Mouse (Mus musculus): ENCODE measurements around the gene Dtx3. TPM values are rescaled to one million over a fixed set of nuclear protein-coding genes. Genes with fewer than 3 reads are reported as not detected.

Dtx3 gene
- total RNA-seq (2018; cell fraction: chromatin; rRNA removed): 100 to 1,000 TPM in 2 of 26 experiments, 10 to 100 TPM in 24; 31.0 to 122 (median 61.3) TPM
- 10 to 100 TPM in 16 of 26 experiments, 1 to 10 TPM in 10; 5.7 to 32.8 (median 14.5) TPM for total RNA-seq (2018; cell fraction: cytosol; rRNA removed)
- 100 to 1,000 TPM in 11 of 26 experiments, 10 to 100 TPM in 15; 33.8 to 234 (median 81.8) TPM for total RNA-seq (2018; cell fraction: nucleus; rRNA removed)
- polyA plus RNA-seq (2018): 10.9 to 46.7 TPM (median 15.1 TPM) in 3 replicates

DNA sequence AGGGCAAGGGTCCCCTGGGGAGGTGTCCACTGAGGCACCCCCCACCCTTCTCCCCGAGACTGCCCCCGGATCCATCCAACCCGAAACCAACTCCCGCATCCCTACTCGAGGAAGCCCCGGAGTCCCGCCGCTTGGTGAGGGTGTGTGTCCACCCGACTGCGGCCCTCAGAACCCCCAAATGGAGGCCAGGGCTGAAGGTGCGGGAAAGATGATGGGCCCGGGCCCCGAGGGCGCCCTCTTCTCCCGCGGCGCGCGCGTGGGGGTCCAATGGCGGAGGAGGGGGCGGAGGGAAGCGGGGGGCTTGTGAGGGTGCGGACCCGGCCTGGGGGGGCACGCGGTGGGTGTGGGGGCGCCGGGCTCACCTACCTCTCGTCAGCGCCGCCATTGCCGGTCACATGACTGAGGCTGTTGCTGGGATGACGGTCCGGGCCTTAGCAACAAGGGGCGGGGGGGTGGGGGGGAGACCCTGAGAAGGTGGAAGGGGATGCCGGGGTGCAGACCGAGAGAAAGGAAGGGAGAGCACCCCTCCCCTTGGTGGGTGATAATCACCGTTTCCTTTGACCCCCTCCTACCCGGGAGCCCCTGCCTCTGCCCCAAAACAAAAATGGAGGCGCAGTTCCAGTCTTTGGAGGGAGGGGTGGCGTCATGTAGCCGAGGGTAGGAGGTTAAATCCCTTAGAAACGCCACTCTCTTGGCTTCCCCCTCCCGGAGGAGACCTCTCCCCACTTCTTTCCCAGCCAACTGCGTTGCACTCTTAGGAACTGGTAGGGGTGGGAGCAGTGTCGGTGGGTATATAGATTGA lies at the start of gene Dtx3:
Gene Dtx3, minus strand, starts transcription at position 401 of the 802 bp plus-strand sequence.
- H3K4me3 ChIP-seq (ENCODE audit: inconsistent target): peak within 1 kb of the TSS; percentile 66
- H3K36me3 ChIP-seq (ENCODE audit: inconsistent target): peaks cover 21% of the 10 kb centered on the region
- 8% methylated on average over 33 of the region's 47 CpGs for WGBS (ENCODE audit: missing documents)
- no peaks in the 10 kb centered on the region for H3K79me2 ChIP-seq (ENCODE audit: inconsistent target)
- peak within 1 kb of the TSS; percentile 37 for H3K27ac ChIP-seq

- no peaks in the 10 kb centered on the region for H3K36me3 ChIP-seq (ENCODE audit: inconsistent target)
- no peak overlapping the region for H3K4me3 ChIP-seq (ENCODE audit: inconsistent target)
- no peaks in the 10 kb centered on the region for H3K79me2 ChIP-seq (ENCODE audit: inconsistent target)
- no peak overlapping the region for H3K27ac ChIP-seq
- WGBS (ENCODE audit: missing documents): 82% methylated on average over 18 of the region's 18 CpGs
Observed at GRCm38 (mm10) chr10:127238241-127238824, 42.8 kb upstream of the Dtx3 start.

DNA sequence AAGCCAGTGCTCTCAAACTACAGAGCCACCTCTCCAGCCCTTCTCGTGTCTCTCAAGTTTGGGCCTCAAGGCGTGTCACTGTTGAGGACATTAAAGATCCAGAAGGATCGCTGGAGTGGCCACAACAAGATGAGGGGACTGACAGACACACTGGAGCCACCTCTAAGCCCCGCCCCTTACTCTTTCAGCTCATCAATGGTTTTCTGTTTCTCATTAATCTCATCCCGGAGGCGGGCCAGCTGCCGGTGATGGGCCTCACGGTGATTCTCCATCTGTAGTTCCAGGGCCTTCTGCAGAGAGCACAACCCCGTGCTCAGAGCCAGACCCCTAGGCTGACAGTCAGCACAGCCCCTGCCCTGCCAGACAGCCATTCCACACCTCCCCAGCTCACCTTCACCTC lies 41.0 kb upstream of the Dtx3 start:
- H3K79me2 ChIP-seq (ENCODE audit: inconsistent target): no peaks in the 10 kb centered on the region
- H3K36me3 ChIP-seq (ENCODE audit: inconsistent target): no peaks in the 10 kb centered on the region
- H3K27ac ChIP-seq: no peak overlapping the region
- H3K4me3 ChIP-seq (ENCODE audit: inconsistent target): no peak overlapping the region
- WGBS (ENCODE audit: missing documents): 87% methylated on average over 9 of the region's 9 CpGs

GRCm38 (mm10) chr10:127233141-127233540 lies 37.6 kb upstream of the Dtx3 start:
- no peaks in the 10 kb centered on the region for H3K79me2 ChIP-seq (ENCODE audit: inconsistent target)
- H3K4me3 ChIP-seq (ENCODE audit: inconsistent target): no peak overlapping the region
- WGBS (ENCODE audit: missing documents): 93% methylated on average over 7 of the region's 9 CpGs
- H3K27ac ChIP-seq: no peak overlapping the region
- no peaks in the 10 kb centered on the region for H3K36me3 ChIP-seq (ENCODE audit: inconsistent target)

DNA sequence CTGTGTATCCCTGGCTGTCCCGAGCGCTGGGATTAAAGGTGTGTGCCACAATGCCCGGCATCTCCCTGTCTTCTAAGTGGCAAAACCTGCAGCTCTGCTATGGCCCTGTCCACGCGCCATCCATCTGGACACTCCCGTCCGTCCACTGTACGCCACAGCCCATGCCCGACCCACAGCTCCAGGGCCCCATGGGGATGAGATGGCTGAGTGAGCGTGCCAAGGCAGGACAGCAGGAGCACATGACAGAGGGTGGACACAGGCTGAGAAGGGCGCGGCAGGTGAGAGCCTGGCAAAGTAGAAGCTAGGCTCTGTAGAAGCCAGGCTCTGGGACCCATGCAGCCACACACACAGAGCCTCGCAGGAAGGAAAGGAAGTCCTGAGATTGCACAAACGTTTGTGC lies 36.2 kb upstream of the Dtx3 start:
- no peaks in the 10 kb centered on the region for H3K79me2 ChIP-seq (ENCODE audit: inconsistent target)
- no peaks in the 10 kb centered on the region for H3K36me3 ChIP-seq (ENCODE audit: inconsistent target)
- H3K4me3 ChIP-seq (ENCODE audit: inconsistent target): no peak overlapping the region
- 75% methylated on average over 13 of the region's 14 CpGs for WGBS (ENCODE audit: missing documents)
- no peak overlapping the region for H3K27ac ChIP-seq

- no peak overlapping the region for H3K4me3 ChIP-seq (ENCODE audit: inconsistent target)
- 23% methylated on average over 12 of the region's 12 CpGs for WGBS (ENCODE audit: missing documents)
Observed at GRCm38 (mm10) chr10:127230693-127231092, 35.2 kb upstream of the Dtx3 start.

GRCm38 (mm10) chr10:127228897-127229296 lies 33.4 kb upstream of the Dtx3 start:
- no peak overlapping the region for H3K4me3 ChIP-seq (ENCODE audit: inconsistent target)
- no peaks in the 10 kb centered on the region for H3K36me3 ChIP-seq (ENCODE audit: inconsistent target)
- H3K27ac ChIP-seq: no peak overlapping the region
- H3K79me2 ChIP-seq (ENCODE audit: inconsistent target): no peaks in the 10 kb centered on the region
- 17% methylated on average over 4 of the region's 4 CpGs for WGBS (ENCODE audit: missing documents)

More at GRCm38 (mm10) chr10:127230693-127231092, 35.2 kb upstream of the Dtx3 start:
- H3K27ac ChIP-seq: no peak overlapping the region
- no peaks in the 10 kb centered on the region for H3K79me2 ChIP-seq (ENCODE audit: inconsistent target)
- H3K36me3 ChIP-seq (ENCODE audit: inconsistent target): no peaks in the 10 kb centered on the region

GRCm38 (mm10) chr10:127227163-127227562 lies 31.6 kb upstream of the Dtx3 start:
- H3K36me3 ChIP-seq (ENCODE audit: inconsistent target): no peaks in the 10 kb centered on the region
- H3K79me2 ChIP-seq (ENCODE audit: inconsistent target): no peaks in the 10 kb centered on the region
- WGBS (ENCODE audit: missing documents): 25% methylated on average over 8 of the region's 8 CpGs
- no peak overlapping the region for H3K27ac ChIP-seq
- H3K4me3 ChIP-seq (ENCODE audit: inconsistent target): no peak overlapping the region

GRCm38 (mm10) chr10:127226318-127226895 lies 30.9 kb upstream of the Dtx3 start:
- no peak overlapping the region for H3K4me3 ChIP-seq (ENCODE audit: inconsistent target)
- H3K36me3 ChIP-seq (ENCODE audit: inconsistent target): no peaks in the 10 kb centered on the region
- H3K79me2 ChIP-seq (ENCODE audit: inconsistent target): no peaks in the 10 kb centered on the region
- H3K27ac ChIP-seq: no peak overlapping the region
- 68% methylated on average over 8 of the region's 8 CpGs for WGBS (ENCODE audit: missing documents)

DNA sequence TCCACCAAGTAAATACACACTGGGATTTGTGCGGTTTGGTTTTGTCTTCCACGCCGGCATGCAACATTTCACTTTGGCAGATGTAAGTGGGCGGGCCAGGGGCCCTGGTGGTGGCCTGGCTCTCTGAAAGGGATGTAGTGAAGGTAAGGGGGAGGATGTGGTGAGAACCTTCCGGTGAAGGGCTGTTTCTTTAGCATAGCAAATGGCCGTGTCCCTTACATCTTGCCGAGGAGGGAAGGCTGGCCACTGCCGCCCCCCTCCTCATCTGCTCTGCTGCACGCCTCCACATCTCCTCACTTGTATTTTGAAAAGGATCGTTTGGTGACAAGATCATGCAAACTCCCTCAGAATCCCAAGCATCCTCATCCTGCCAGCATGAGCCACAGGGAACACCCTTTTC lies 30.2 kb upstream of the Dtx3 start:
- Histone ChIP-seq H3K27ac (no peak overlapping the region), H3K4me3 (ENCODE audit: inconsistent target) (no peak overlapping the region), H3K79me2 (ENCODE audit: inconsistent target) (no peaks in the 10 kb centered on the region), H3K36me3 (ENCODE audit: inconsistent target) (no peaks in the 10 kb centered on the region)
- WGBS (ENCODE audit: missing documents): 33% methylated on average over 10 of the region's 10 CpGs

- WGBS (ENCODE audit: missing documents): 82% methylated on average over 6 of the region's 6 CpGs
- Histone ChIP-seq H3K4me3 (ENCODE audit: inconsistent target) (no peak overlapping the region), H3K27ac (no peak overlapping the region), H3K36me3 (ENCODE audit: inconsistent target) (no peaks in the 10 kb centered on the region), H3K79me2 (ENCODE audit: inconsistent target) (no peaks in the 10 kb centered on the region)
Observed at GRCm38 (mm10) chr10:127225213-127225612, 29.7 kb upstream of the Dtx3 start.

DNA sequence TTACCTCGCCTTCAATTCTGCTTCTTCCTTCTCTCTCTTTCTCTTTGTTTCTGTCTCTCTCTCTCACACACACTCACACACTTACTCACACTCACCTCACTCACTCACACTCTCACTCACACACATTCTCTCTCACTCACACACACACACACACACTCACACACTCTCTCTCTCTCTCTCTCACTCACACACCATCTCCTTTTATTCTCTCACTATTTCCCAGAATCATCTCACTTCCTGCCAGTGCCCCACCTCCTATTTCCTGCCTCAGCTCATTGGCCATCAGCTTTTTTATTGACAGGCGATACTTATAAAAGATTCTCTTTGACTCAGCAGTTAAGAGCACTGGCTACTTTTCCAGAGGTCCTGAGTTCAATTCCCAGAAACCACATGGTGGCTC lies 22.8 kb upstream of the Dtx3 start:
- H3K36me3 ChIP-seq (ENCODE audit: inconsistent target): no peaks in the 10 kb centered on the region
- 97% methylated on average over 2 of the region's 2 CpGs for WGBS (ENCODE audit: missing documents)
- H3K4me3 ChIP-seq (ENCODE audit: inconsistent target): no peak overlapping the region
- H3K79me2 ChIP-seq (ENCODE audit: inconsistent target): no peaks in the 10 kb centered on the region
- H3K27ac ChIP-seq: no peak overlapping the region

- no peak overlapping the region for H3K27ac ChIP-seq
- H3K79me2 ChIP-seq (ENCODE audit: inconsistent target): no peaks in the 10 kb centered on the region
- no peak overlapping the region for H3K4me3 ChIP-seq (ENCODE audit: inconsistent target)
- no peaks in the 10 kb centered on the region for H3K36me3 ChIP-seq (ENCODE audit: inconsistent target)
Observed at GRCm38 (mm10) chr10:127217177-127217576, 21.6 kb upstream of the Dtx3 start.

- H3K4me3 ChIP-seq (ENCODE audit: inconsistent target): no peak overlapping the region
- H3K79me2 ChIP-seq (ENCODE audit: inconsistent target): no peaks in the 10 kb centered on the region
- WGBS (ENCODE audit: missing documents): 97% methylated on average over 11 of the region's 11 CpGs
- H3K27ac ChIP-seq: no peak overlapping the region
- H3K36me3 ChIP-seq (ENCODE audit: inconsistent target): no peaks in the 10 kb centered on the region
Observed at GRCm38 (mm10) chr10:127216456-127216855, 20.9 kb upstream of the Dtx3 start.

DNA sequence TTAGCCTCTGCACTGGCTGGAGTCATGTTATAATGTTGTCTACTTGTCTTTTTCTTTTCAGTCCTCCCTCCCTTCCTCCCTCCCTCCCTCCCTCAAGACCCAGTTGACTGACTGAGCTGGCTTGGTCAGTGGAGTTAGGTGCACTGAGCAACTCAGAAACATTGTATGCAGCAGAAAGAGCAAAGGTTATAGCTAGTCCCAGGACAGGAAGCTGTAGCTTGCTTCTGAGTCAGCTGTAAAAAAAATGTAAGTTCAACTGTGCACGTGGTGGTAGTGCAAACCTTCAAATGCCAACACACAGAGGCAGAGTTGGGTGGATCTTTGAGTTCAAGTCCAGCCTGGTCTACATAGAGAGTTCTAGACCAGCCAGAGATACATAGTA lies 18.9 kb upstream of the Dtx3 start:
- Histone ChIP-seq H3K4me3 (ENCODE audit: inconsistent target) (no peak overlapping the region), H3K27ac (no peak overlapping the region), H3K36me3 (ENCODE audit: inconsistent target) (no peaks in the 10 kb centered on the region), H3K79me2 (ENCODE audit: inconsistent target) (peaks cover 16% of the 10 kb centered on the region)
- 40% methylated on average over 1 of the region's 1 CpGs for WGBS (ENCODE audit: missing documents)

Data from macrophage (primary cell).